Mouse (Mus musculus): Measurements from ENCODE around the gene Scyl2.
A peak's percentile ranks its signal among the peaks of the same experiment; 100 is the strongest.
"Not testable (repeated sequence)": the region's sequence is repeated elsewhere in the genome, so short reads cannot be mapped to it uniquely, and the experiment has no call there.

Scyl2 gene

DNA sequence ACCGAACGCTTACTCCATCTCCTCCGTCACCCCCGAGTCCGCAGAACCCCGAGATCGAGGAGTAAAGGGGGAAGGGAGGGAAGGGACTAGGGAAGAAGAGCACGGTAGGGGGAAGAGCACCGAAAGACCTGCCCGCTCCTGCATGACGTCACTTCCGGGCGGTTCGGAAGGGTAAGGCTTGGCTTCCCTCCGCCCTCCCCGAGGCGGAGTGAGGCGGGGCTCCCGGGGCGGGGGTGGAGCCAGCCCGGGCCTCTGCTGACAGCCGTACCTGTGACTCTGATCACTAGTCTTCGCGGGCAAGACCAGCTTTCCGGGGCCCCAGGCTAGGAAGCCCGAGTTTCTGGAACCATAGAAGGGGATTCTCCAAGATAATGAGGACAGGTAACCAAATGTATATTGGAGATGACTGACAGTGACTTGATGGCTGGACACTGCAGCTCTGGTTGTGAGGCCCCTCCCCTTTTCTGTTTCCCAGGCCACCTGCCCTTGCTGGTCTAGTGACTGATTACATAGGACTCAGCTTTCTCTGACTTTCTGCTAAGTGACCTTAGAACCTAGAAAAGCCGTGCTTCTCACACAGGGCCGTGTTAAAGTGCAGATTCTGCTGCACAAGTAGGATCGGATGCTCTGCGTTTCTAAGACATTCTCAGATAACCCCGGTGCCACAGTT is at the start of gene Scyl2:
TSS of gene Scyl2 (minus strand) at position 147 of the 670 bp plus-strand sequence.
- peak; percentile 96 for DNase-seq

DNA sequence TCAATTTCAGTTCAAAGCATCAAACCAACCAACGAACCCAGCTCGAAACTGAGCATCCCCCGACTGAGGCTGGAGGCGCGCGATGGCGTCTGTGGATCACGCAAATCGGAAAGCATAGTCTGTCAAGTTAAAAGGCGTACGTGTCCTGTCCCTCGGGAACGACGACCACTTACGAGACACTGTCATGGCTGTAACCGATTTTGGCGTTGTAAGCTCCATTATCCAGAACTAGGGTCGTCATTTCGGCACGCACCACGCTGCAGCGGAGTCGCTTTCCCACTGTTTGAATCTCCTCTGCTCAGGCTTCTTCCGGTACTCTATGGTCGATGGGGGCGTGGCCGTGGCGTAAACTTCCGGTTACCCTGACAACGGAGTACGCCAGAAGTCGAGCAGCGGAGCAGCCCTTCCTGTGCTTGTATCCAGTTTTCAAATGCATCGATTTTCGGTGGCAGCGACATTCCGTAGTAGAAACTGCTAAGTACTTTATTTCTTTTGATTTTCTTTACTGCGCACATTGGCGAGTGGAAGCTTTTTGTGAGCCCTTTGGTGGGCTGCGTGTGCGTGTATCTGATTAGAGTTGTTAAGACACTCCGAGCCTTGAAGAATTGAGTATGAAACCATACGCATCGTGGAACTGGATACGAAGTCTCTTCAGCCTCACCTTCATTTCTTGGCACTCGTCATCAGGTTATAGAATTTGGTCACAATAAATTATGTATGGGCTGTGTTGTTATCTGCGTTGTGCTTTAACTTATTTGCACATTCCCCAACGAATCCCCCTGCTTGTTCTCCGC is 46.1 kb upstream of the Scyl2 start, which contains the start of gene Actr6:
TSS of gene Actr6 (minus strand) at position 295 of the 794 bp plus-strand sequence.
- peak; percentile 98 for DNase-seq

DNA sequence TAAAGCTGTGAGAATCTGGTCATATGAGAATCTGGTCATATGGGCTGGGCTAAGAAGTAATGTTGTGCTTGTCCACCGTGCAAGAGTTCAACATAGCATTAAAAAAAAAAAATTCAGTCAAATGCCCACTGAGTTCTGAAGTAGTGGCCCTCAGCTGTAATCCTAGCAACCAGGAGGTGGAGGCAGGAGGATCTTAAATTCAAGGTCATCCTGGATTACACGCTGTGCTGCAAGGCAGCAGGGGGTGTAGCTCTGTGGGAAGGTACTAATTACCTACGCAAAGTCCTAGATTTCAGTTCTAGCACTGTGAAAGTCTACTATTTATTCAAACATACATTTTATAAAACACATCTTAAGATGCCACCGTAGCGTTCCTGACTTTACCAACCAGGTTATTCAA is 45.3 kb upstream of the Scyl2 start:
- peak; percentile 9 for DNase-seq

- DNase-seq, result no peak
Observed at GRCm38 (mm10) chr10:89730386-89730785, 44.3 kb upstream of the Scyl2 start.

- DNase-seq, result no peak
Observed at GRCm38 (mm10) chr10:89722247-89723195, 36.4 kb upstream of the Scyl2 start.

GRCm38 (mm10) chr10:89720796-89721195 is 34.7 kb upstream of the Scyl2 start:
- no peak for DNase-seq

- no peak for DNase-seq
Observed at GRCm38 (mm10) chr10:89720252-89720651, 34.2 kb upstream of the Scyl2 start.

- DNase-seq, result no peak
Observed at GRCm38 (mm10) chr10:89714910-89715309, 28.8 kb upstream of the Scyl2 start.

DNA sequence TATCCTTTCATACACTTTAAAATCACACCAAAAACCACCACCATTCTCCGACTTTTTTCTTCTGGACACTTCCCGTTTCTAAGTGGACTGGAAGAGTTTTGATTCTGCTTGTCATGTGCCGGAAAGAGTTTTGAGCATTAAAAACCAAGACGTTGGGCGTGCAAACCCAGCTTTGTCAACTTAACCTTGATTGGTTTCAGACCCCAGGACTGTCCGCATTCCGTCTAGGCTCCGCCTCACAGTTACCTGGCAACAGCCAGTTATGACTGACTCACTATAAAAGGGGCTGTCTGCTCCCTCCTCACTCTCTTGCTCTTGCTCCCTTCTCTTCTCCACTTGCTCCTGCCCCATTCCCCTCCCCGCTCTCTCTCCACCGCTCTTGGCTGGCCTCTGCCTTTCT is 22.6 kb upstream of the Scyl2 start:
- peak; percentile 22 for DNase-seq

DNA sequence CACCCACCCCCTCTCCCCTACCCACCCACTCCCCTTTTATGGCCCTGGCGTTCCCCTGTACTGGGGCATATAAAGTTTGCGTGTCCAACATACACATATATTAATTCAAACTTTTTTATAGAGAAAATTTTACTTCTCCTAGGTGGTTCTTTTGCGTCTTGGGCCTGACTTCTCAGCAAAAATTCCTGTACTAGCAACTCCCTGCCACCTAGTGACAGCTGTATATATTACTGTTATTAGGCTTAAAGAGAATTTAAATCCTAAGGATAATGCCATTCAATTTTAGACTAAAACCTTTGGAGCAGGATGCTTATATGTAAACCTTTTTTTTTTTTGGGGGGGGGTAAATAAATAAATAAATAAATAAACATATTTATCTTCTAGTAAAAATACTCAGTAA is 21.3 kb upstream of the Scyl2 start:
- no peak for DNase-seq

- DNase-seq, result no peak
Observed at GRCm38 (mm10) chr10:89703042-89703441, 17.0 kb upstream of the Scyl2 start.

- DNase-seq, result no peak
Observed at GRCm38 (mm10) chr10:89697956-89698355, 11.9 kb upstream of the Scyl2 start.

- not testable (repeated sequence) for DNase-seq
Observed at GRCm38 (mm10) chr10:89696270-89696669, 10.2 kb upstream of the Scyl2 start.

GRCm38 (mm10) chr10:89695194-89695911 is 9.3 kb upstream of the Scyl2 start:
- DNase-seq, result no peak

DNA sequence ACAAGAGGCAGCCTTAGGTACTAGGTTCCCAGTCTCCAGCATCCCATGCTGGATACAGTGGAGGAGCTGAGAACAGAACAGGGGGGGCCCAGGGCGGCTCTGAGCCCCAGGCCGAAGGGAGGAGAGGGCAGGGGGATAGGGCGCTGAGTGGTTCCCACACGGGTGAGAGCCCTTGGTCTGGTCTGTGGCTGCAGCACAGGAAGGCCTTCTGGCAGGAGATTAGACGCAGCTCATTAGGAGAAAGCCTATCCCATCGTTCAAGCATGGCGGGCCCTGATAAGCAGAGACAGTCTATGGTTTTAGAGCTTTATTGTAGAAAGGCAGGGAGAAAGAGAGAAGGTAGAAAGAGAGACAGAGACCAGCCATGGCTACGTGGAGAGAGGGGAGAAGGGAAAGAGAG is 3.9 kb upstream of the Scyl2 start:
- no peak for DNase-seq

DNA sequence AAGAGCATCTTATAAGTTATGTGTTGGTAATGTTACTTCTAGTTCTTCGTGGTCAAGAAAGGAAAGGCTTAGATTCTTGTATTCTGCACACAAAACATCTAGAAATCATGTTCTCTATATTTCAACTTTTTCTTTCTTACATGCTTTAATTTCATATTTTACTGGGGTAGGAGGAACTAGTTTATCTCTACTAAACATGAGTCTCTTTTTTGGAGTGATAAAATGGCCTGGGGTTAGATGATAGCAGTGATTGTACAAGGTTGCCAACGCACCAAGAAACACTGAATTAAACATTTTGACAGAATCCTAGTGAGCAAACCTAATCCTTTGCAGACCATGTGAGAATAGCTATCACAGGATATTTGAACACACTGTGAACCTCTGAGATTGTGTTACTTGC is 1.4 kb upstream of the Scyl2 start:
- DNase-seq, result no peak

- DNase-seq, result no peak
Observed at GRCm38 (mm10) chr10:89685391-89686138, 520 bp downstream of the Scyl2 start.

DNA sequence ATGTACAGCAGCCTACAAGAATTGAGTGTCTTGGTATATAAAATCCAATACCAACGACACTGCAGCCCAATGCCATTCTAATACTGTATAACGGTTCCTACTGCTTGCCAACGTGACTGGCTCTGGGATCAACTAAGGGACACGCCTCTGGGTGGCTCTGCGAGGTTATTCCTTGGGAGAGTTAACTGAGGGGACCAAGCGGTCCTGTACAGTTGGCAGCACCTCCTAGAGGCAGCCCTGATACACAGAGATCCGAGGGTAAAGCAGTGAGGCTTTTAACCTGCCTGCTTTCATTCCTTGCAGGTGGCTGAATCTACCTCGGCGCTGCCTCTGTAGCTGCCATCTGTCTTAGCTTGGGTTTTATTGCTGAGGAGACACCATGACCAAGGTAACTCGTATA is 3.1 kb downstream of the Scyl2 start:
- no peak for DNase-seq

- no peak for DNase-seq
Observed at GRCm38 (mm10) chr10:89682157-89682556, 3.9 kb downstream of the Scyl2 start.

DNA sequence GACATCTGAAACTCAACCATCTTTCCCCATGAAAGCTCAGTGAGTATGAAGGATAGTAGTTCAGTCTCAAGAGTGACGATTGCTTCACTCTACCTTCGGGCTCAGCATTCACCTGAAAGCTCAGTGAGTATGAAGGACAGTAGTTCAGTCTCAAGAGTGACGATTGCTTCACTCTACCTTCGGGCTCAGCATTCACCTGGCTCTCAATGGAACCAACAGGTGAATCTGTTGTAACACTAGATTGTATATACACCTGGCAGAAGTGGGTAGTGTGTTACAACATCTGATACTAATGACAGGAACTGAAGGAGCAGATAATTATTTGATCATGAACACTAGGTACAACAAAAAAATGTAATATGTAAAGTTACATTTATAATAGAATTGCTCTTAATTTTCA is 4.4 kb downstream of the Scyl2 start:
- no peak for DNase-seq

DNA sequence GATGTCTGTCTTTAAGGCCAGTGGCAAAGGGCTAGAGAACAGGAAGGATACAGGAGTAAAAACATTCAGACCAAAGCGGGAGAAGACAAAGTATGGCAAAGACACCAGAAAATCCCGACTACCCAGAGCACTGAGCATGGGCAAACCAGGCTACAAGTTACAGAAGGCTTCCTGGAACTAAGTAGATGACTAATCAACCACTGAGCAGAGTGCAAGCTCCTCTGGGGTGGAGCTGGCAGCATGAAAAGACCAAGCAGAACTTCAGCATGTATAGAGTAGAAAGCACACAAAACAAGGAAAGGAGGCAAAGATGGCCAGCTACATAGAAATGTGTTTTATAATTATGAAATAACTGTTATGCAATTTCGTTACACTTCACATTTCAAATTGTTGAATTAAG is 5.6 kb downstream of the Scyl2 start:
- no peak for DNase-seq

DNA sequence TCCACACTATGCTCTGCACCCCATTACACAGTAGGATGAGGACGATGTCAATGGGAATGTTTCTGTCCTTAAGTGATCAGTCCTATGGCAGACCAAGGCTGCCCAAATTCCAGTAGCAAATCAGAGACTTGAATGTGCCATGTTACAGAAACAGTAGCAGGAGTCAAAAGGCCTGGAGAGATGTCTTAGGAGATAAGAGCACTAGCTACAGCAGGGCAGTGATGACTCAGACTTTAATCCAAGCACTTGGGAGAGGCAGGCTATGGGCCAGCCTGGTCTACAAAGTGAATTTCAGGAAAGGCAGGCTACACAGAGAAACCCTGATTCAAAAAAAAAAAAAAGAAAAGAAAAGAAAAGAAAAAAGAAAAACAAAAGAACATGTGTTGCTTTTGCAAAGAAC is 6.6 kb downstream of the Scyl2 start:
- DNase-seq, result no peak

Measured in retina, postnatal 1 day (tissue).